Comparison of ENCODE assay signal across 8 mouse cellular contexts in genomic region chr5:8422932-8423928, GRCm38 (mm10). TPM values are rescaled to one million over a fixed set of nuclear protein-coding genes. Genes with fewer than 3 reads are reported as not detected.
A peak's percentile ranks its signal among the peaks of the same experiment; 100 is the strongest.
DNase-seq lines count a peak whose midpoint lies in the region; ATAC-seq lines count a peak whose summit lies in the region.

No protein-coding gene starts in this region.

- H3K9ac ChIP-seq in forebrain, embryonic 16.5 days (replicated peaks; ENCODE audit: low read depth, low read length): peak overlapping the region; percentile 80
- H3K9ac ChIP-seq in limb, embryonic 12.5 days (replicated peaks): peak overlapping the region; percentile 91
- H3K9ac ChIP-seq in neural tube, embryonic 12.5 days: peak overlapping the region; percentile 79

- H3K27ac ChIP-seq in forebrain, embryonic 16.5 days (ENCODE audit: low read length): peak overlapping the region; percentile 42; the same call in 1 of the 2 replicates
- peak overlapping the region; percentile 72 for H3K27ac ChIP-seq in limb, embryonic 12.5 days
- no peak overlapping the region for H3K27ac ChIP-seq in neural tube, embryonic 12.5 days

- H3K27me3 ChIP-seq in megakaryocyte, embryonic 14.5 days (replicated peaks): no peaks in the 10 kb centered on the region
- no peaks in the 10 kb centered on the region for H3K27me3 ChIP-seq in forebrain, embryonic 16.5 days (replicated peaks; ENCODE audit: control insufficient read depth, insufficient read depth, low read length)
- H3K27me3 ChIP-seq in limb, embryonic 12.5 days: no peaks in the 10 kb centered on the region
- no peaks in the 10 kb centered on the region for H3K27me3 ChIP-seq in neural tube, embryonic 12.5 days (replicated peaks)

- DNase-seq in brain, adult 2 months (ENCODE audit: low read depth, low spot score): peak; percentile 30
- no peak for DNase-seq in adrenal gland, postnatal 36 days

- H3K9me3 ChIP-seq in megakaryocyte, embryonic 14.5 days: no peaks in the 10 kb centered on the region
- no peaks in the 10 kb centered on the region for H3K9me3 ChIP-seq in forebrain, embryonic 16.5 days (ENCODE audit: control insufficient read depth, low read length)
- no peaks in the 10 kb centered on the region for H3K9me3 ChIP-seq in limb, embryonic 12.5 days
- H3K9me3 ChIP-seq in neural tube, embryonic 12.5 days: no peaks in the 10 kb centered on the region

- ATAC-seq in megakaryocyte, adult 5-6 weeks (ENCODE audit: poor library complexity, severe bottlenecking): no peak
- 0 out of 2 replicates have a peak, but pooled peaks have one; percentile 11 for ATAC-seq in forebrain, embryonic 16.5 days
- ATAC-seq in limb, embryonic 12.5 days (ENCODE audit: insufficient number of reproducible peaks, insufficient read depth, low FRiP score, low TSS enrichment, low read depth): no peak
- peak; percentile 11; the same call in 1 of the 2 replicates for ATAC-seq in neural tube, embryonic 12.5 days (ENCODE audit: low FRiP score, low read depth)
- ATAC-seq in activated CD4-positive, CD25-positive, alpha-beta regulatory T cell, adult 4 months: no peak

- WGBS in forebrain, embryonic 16.5 days: under 1% methylated on average over 40 of the region's 40 CpGs
- WGBS in limb, embryonic 12.5 days: under 1% methylated on average over 40 of the region's 40 CpGs
- under 1% methylated on average over 40 of the region's 40 CpGs for WGBS in neural tube, embryonic 12.5 days

- H3K4me2 ChIP-seq in forebrain, embryonic 16.5 days (ENCODE audit: low read length): peak overlapping the region; percentile 59
- peak overlapping the region; percentile 58 for H3K4me2 ChIP-seq in limb, embryonic 12.5 days
- H3K4me2 ChIP-seq in neural tube, embryonic 12.5 days (replicated peaks): peak overlapping the region; percentile 64

- H3K4me3 ChIP-seq in megakaryocyte, embryonic 14.5 days (replicated peaks): peak overlapping the region; percentile 100
- peak overlapping the region; percentile 85 for H3K4me3 ChIP-seq in forebrain, embryonic 16.5 days (replicated peaks; ENCODE audit: low read length)
- H3K4me3 ChIP-seq in limb, embryonic 12.5 days (replicated peaks): peak overlapping the region; percentile 78
- H3K4me3 ChIP-seq in neural tube, embryonic 12.5 days: peak overlapping the region; percentile 77

- peaks cover 14% of the 10 kb centered on the region for H3K36me3 ChIP-seq in megakaryocyte, embryonic 14.5 days (replicated peaks; ENCODE audit: low read length)
- H3K36me3 ChIP-seq in forebrain, embryonic 16.5 days (ENCODE audit: control insufficient read depth, insufficient read depth): no peaks in the 10 kb centered on the region
- peaks cover 20% of the 10 kb centered on the region for H3K36me3 ChIP-seq in limb, embryonic 12.5 days
- 0 out of 2 replicates have a peak, but pooled peaks cover 2% of the 10 kb centered on the region for H3K36me3 ChIP-seq in neural tube, embryonic 12.5 days

- peaks cover 36% of the 10 kb centered on the region for H3K4me1 ChIP-seq in megakaryocyte, embryonic 14.5 days
- peaks cover 9% of the 10 kb centered on the region for H3K4me1 ChIP-seq in forebrain, embryonic 16.5 days (replicated peaks; ENCODE audit: control insufficient read depth, insufficient read depth, low read length)
- H3K4me1 ChIP-seq in limb, embryonic 12.5 days (replicated peaks): peaks cover 16% of the 10 kb centered on the region; the same call in 1 of the 2 replicates
- H3K4me1 ChIP-seq in neural tube, embryonic 12.5 days: peaks cover 6% of the 10 kb centered on the region; the same call in 1 of the 2 replicates

RNA-seq across cellular contexts. Expression of gene Slc25a40, which starts 0.6 kb away (rescaled TPM):
- polyA plus RNA-seq in megakaryocyte, embryonic 14.5 days (2012; ENCODE audit: insufficient read depth, low replicate concordance): 0.57 and 0.73 TPM in 2 replicates
- 6.4 and 10.2 TPM in 2 replicates for total RNA-seq in megakaryocyte, adult 5-6 weeks (2015)
- total RNA-seq in megakaryocyte, adult 5-6 weeks (2017): 5.5 and 5.6 TPM in 2 replicates
- 9.7 and 11.1 TPM in 2 replicates for polyA plus RNA-seq in forebrain, embryonic 16.5 days (2015; fragmentation: Nextera tagmentation; extraction: Ambion mirVana)
- polyA plus RNA-seq in limb, embryonic 12.5 days (2016; fragmentation: Nextera tagmentation; extraction: Ambion mirVana): 13.0 and 13.3 TPM in 2 replicates
- polyA plus RNA-seq in neural tube, embryonic 12.5 days (2016; fragmentation: Nextera tagmentation; extraction: Ambion mirVana): 9.6 and 9.9 TPM in 2 replicates
- polyA plus RNA-seq in activated CD4-positive, CD25-positive, alpha-beta regulatory T cell, adult 4 months (2017; shearing (Covaris generic)): 10 to 100 TPM; 20.6 to 24.7 TPM
- 10 to 100 TPM; 12.4 to 12.9 TPM for total RNA-seq in adrenal gland, postnatal 36 days (2021)

RNA-seq across cellular contexts. Expression of gene Dbf4, which starts 0.7 kb away (rescaled TPM):
- 1.2 and 7.8 TPM in 2 replicates for polyA plus RNA-seq in megakaryocyte, embryonic 14.5 days (2012; ENCODE audit: insufficient read depth, low replicate concordance)
- 65.6 and 69.3 TPM in 2 replicates for total RNA-seq in megakaryocyte, adult 5-6 weeks (2015)
- total RNA-seq in megakaryocyte, adult 5-6 weeks (2017): 70.4 and 73.1 TPM in 2 replicates
- 20.0 and 20.2 TPM in 2 replicates for polyA plus RNA-seq in forebrain, embryonic 16.5 days (2015; fragmentation: Nextera tagmentation; extraction: Ambion mirVana)
- 62.8 and 65.2 TPM in 2 replicates for polyA plus RNA-seq in limb, embryonic 12.5 days (2016; fragmentation: Nextera tagmentation; extraction: Ambion mirVana)
- 42.0 and 43.5 TPM in 2 replicates for polyA plus RNA-seq in neural tube, embryonic 12.5 days (2016; fragmentation: Nextera tagmentation; extraction: Ambion mirVana)
- 10 to 100 TPM; 13.9 to 17.7 TPM for polyA plus RNA-seq in activated CD4-positive, CD25-positive, alpha-beta regulatory T cell, adult 4 months (2017; shearing (Covaris generic))
- total RNA-seq in adrenal gland, postnatal 36 days (2021): 1 to 10 TPM; 6.4 to 8.5 TPM

RNA-seq across cellular contexts. Expression of gene Adam22, which starts 55.3 kb away (rescaled TPM):
- polyA plus RNA-seq in megakaryocyte, embryonic 14.5 days (2012; ENCODE audit: insufficient read depth, low replicate concordance): 0.03 TPM in 1 of 2 replicates, not detected in the other
- 0.40 TPM in 1 of 2 replicates, not detected in the other for total RNA-seq in megakaryocyte, adult 5-6 weeks (2015)
- total RNA-seq in megakaryocyte, adult 5-6 weeks (2017): 0.04 and 0.18 TPM in 2 replicates
- 46.7 and 49.6 TPM in 2 replicates for polyA plus RNA-seq in forebrain, embryonic 16.5 days (2015; fragmentation: Nextera tagmentation; extraction: Ambion mirVana)
- 14.0 and 15.5 TPM in 2 replicates for polyA plus RNA-seq in limb, embryonic 12.5 days (2016; fragmentation: Nextera tagmentation; extraction: Ambion mirVana)
- 22.3 and 25.1 TPM in 2 replicates for polyA plus RNA-seq in neural tube, embryonic 12.5 days (2016; fragmentation: Nextera tagmentation; extraction: Ambion mirVana)
- under 1 TPM; 0.48 to 0.90 TPM for polyA plus RNA-seq in activated CD4-positive, CD25-positive, alpha-beta regulatory T cell, adult 4 months (2017; shearing (Covaris generic))
- total RNA-seq in adrenal gland, postnatal 36 days (2021): 1 to 10 TPM; 3.1 to 3.7 TPM

Comparison
In these comparisons a context has a peak if more than half of its experiments do, and no peak if none do; other contexts are left out.
1. ATAC-seq: peak in forebrain, embryonic 16.5 days (single experiment) and neural tube, embryonic 12.5 days (single experiment); none in megakaryocyte, adult 5-6 weeks (single experiment), limb, embryonic 12.5 days (single experiment) and activated CD4-positive, CD25-positive, alpha-beta regulatory T cell, adult 4 months (single experiment).
2. Peak in every context shown above with its lines, with median percentiles within 50 percentile points of each other: H3K4me3 ChIP-seq, H3K4me2 ChIP-seq and H3K9ac ChIP-seq.